Mouse (Mus musculus): ENCODE measurements at regions not wholly inside any gene's neighbourhood (a gene's known extent, or its start where the extent isn't known, plus 50 kb on each side); places are given as distances from the start of the nearest gene placed in this dataset.
A peak's percentile ranks its signal among the peaks of the same experiment; 100 is the strongest.

DNA sequence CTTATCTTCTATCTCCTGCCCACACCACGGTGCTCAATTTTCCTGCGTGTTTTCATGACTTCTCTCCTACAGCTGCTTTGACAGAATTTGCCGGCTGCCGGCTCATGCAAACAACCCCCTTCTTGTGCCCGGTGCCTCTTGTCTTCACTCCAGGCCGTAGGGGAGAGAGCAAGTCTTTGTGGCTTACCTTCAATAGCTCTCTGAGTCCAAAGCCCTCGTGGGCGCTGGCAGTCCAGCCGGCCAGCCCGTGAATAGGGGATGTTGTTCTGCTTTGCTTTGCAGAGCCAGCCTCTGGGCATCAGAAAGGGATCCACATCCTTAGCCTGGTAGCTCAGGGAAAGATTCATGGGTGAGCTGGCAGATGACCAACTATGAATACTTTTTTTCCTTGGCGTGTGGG lies 173.9 kb downstream of the Gsdmc2 start:
- no peak for DNase-seq (ENCODE audit: low spot score in 2 of 2)

GRCm38 (mm10) chr15:63670561-63670960 lies 174.4 kb downstream of the Gsdmc2 start:
- no peak for DNase-seq (ENCODE audit: low spot score in 2 of 2)

DNA sequence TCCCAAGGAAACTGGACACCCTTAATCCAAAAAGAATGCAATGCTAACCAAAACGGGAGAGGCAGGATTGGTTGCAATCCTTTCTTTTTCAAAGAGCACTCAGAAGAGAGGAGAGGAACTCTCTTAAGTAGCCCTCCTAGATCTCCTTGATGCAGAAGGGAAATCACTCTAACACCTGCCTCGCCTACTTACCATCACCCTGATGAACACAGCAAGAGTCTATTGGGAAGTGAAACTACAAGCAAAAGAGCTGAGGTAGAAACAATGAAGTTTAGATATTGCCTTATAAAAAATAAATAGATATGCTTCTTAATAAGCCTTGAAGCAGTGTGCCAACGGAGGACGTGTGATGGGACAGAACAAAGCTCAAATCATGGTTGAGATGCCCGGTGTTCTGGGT lies 177.4 kb downstream of the Gsdmc2 start:
- no peak for DNase-seq (ENCODE audit: low spot score in 2 of 2)

GRCm38 (mm10) chr15:63665517-63665916 lies 179.5 kb downstream of the Gsdmc2 start:
- DNase-seq (ENCODE audit: low spot score in 2 of 2), result no peak

GRCm38 (mm10) chr15:63664877-63665276 lies 180.1 kb downstream of the Gsdmc2 start:
- DNase-seq (ENCODE audit: low spot score in 2 of 2), result no peak

DNA sequence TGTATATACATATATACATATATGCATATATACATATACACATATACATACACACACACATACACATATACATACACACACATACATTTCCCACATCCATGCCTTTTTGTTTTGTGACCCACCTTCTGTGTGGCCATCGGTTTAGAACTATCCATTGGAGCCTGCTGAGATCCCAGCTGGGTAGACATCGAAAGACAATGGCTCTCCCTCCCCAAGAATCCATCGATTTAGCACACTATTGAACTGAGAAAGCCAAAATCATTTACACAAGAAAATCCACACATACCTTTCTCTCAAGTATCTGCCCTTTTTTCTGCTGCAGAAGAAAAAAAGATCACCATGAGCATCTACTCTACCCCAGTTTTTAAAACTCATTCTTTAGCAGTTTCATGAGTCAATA lies 182.8 kb downstream of the Gsdmc2 start:
- DNase-seq (ENCODE audit: low spot score in 2 of 2), result no peak

DNA sequence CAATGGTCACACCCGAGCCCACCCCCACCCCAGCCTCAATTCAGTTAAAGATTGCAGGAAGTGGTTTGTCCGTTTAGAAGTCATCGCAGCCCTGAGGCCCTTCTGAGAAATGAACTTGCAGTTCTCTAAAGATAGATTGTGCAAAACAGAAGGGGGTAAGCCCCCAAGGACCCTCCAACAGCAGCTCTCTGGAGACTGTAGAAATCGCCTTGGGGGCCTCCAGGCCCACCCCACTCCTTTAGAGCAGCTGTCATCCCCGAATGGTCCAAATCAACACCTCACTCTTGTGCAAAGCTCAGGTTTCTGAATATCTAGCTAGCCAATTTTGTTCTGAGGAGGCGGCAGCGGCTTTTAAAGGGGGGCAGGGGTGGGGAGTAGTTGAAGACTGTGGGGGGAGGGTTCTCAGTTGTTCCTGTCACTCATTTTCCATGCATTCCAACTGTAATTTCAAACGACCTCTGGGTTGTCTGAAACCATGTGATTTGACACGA lies 186.9 kb downstream of the Gsdmc2 start:
- DNase-seq (ENCODE audit: low spot score in 2 of 2), result no peak

DNA sequence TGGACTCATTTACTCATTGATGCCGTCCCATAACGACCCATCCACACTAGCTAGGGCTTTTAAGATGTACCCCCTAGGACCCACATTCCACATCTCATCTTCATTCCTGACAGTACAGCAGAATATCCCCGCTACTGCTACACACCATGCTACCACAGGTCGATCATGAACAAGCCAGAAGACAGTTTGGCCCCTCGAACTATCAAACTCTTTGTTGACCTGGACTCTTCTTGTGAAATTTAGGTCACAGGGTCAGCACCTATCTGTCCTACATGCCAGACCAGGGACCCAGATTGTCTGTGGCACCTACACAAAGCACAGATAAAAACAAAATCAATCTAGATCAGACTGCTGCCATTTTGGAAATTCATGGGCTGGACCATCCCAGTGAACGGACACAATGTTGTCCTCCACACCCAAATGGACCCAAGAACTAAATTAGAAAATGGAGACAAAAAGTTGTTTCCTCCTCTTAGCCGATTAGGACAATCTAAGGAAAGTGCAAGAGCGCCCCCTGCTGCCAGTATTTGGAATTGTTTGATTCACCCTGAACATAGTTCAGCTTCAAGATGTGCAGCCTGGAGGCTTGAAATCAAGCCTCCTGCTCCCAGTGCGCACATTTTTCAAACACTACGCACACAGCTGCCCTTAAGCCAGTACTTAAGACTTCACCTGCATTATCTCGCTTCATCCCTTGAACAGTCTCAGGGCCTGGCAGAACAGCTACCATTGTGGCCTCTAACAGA lies 192.6 kb downstream of the Gsdmc2 start:
- peak; percentile 40 to 56 for DNase-seq (ENCODE audit: low spot score in 2 of 2)

DNA sequence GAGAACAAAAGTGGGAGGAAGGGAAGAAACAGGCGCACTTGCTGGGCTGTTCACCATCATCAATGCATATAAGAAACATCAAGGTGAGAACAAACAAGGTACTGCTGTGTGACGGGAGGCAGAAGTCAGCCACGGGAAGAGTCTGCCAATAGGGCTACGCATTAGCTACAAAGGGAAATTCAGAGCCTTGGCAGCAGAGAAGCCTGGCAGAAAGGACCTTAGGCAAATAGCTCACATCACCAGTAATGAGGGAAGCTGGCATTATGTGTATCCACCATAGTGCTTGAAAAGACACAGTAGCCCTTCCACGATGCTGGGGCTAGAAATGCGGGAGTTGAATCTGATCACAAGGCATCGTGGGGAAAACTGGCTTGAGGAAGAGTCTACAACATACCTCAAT lies 193.9 kb downstream of the Gsdmc2 start:
- no peak for DNase-seq (ENCODE audit: low spot score in 2 of 2)

DNA sequence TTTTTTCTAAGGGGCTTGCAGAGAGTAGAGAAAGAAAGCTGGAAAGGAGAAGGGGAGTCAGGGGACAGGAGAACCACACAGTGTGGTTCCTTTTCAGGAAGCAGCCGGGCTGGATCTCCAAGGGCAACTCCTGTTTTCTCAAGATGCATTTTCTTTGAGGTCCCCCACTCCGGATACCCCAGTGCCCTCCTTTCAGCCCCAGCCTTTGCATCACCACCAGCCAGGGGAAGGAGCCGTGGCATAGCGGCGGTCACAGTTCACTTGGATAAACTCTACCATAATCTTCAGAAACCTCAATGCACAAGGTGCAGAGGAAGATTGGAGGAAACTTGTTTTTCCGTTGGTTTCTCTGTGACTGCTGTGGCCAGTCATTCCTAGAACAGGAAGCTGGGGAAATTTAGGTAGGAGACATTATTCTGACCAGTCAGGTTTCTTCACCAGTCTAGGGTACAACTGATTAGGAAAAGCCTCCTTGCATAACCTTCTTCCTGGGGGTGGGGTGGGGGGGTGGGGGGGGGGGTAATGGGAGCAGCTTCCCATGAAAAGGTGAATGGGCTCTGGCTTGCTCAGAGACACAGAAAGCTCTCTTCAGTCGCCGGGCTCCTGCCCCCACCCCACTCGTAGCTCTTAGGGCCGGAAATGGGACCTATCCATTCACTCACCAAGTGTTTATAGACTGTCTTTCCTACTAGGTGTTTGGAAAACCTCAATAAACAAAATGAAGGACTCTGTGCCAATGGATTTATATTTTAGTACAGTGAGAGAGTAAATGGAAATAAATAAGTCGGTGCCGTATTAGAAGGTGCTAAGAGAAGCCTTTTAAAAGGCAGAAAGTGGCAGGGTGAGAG lies 196.6 kb downstream of the Gsdmc2 start:
- DNase-seq (ENCODE audit: low spot score in 2 of 2), result no peak

DNA sequence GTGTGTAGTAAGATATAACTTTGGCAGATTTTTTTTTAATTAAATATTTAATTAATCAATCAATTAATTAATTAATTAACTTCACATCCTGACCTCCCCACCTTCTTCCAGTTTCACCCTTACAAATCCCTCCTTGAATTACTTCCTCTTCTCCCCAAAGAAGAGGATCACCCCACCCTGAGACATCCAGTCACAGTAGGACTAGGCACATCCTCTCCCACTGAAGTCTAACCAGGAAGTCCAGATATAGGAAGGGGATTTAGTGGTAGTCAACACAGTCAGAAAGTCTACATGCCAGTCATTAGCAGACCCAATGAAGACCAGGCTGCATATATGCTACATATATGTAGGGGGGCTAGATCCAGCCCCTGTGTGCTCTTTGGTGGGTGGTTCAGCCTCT lies 220.2 kb downstream of the Gsdmc2 start:
- no peak for DNase-seq (ENCODE audit: low spot score in 2 of 2)

DNA sequence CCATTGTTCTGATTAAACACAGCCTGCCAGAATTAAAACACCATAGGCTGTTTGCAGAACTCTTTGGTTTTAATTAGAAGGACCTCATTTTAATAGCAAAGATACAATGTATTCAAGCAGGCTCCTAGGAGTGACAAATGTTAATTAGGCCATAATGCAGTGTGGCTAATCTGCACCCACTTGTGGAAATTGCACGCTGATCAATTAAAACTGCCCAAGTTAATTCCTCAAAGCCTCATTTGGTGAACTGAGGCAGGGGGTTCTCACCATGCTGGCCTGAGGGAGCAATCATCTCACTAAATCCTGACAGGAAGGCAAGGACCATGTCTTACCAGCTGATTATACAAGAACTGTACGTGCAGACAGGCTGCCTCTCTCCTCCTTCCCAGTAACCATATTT lies 220.7 kb downstream of the Gsdmc2 start:
- DNase-seq (ENCODE audit: low spot score in 2 of 2), result no peak

DNA sequence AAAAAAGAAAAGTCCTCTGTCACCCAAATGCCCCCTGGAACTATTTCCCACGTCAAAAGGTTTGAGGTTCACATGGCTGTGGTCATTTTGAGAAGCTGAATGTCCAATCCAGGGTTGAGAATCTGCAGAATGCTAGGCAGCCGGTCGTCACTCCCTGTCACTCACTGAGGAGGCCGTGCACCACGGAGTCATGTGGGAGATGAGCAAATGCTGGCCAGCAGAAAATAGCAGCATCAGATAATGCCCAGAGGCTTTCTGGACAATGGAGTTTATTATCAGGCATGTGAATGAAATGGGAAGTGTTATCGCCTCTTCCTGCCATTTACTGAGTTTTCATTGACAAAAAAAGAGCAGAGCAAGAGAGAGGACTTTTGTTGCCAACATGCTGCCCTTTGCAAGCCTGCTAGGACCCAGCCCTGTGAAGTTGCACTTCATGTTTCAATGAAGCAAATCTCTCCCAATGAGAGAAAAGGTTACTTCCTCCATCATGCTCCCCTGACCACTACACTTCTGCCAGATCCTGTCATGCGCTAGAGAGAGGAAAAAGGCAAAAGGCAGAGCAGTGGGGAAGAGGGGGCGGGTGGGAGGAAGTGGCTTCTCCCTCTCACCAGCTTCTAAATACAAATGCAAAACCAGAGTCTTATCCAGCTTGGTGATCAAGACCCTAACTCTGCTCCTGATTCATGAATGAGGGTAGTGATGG lies 228.3 kb downstream of the Gsdmc2 start:
- DNase-seq (ENCODE audit: low spot score in 2 of 2), result no peak

DNA sequence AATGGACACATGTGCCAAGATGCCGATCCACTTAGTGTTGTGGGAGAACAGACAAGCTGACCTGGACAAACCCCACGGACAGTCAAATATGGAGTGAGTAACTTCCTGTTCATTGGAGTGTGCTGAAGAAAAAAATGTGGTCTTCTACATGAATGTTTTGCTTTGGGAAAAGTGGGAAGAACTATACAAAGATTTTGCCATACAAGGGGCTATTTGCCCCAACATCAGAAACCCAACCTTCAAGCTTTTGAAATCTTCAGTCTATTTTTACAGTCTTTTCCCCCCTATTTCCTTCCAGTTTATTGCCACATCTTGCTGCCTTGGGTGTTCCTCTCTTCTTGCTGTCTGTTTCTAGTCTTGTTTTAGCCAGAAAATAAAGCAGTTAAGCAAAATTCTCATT lies 230.8 kb downstream of the Gsdmc2 start:
- no peak for DNase-seq (ENCODE audit: low spot score in 2 of 2)

GRCm38 (mm10) chr15:63613120-63613519 lies 231.9 kb downstream of the Gsdmc2 start:
- DNase-seq (ENCODE audit: low spot score in 2 of 2), result no peak

GRCm38 (mm10) chr15:63611161-63611560 lies 233.8 kb downstream of the Gsdmc2 start:
- DNase-seq (ENCODE audit: low spot score in 2 of 2), result no peak

DNA sequence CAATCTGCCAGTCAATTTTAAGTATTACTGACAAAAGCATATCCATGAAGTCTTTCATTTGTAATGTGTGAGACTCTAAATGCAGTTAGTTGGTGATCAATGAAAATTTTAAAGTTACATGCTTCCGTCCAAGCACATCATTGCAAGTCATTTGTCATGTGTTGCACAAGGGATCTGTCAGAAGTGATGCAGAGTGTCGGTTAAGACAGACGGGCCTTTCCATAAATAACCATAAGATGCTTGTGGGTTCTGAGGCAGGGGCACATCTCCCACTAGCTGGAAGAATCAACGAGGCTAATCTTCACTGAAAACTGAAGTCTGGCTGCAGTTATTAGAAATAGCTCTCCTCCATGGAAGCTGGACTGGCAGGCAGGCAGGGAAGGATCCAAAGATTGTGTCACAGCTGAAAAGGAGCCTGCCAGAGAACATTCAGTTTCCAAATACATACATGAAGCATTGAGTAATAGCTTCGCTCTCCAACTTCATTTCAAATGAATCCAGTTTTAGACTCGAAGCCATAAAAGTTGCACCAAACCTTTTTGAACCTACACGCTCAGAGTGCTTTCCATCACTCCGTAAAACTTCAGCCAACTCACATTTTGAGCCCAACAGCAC lies 241.8 kb downstream of the Gsdmc2 start:
- no peak for DNase-seq (ENCODE audit: low spot score in 2 of 2)

DNA sequence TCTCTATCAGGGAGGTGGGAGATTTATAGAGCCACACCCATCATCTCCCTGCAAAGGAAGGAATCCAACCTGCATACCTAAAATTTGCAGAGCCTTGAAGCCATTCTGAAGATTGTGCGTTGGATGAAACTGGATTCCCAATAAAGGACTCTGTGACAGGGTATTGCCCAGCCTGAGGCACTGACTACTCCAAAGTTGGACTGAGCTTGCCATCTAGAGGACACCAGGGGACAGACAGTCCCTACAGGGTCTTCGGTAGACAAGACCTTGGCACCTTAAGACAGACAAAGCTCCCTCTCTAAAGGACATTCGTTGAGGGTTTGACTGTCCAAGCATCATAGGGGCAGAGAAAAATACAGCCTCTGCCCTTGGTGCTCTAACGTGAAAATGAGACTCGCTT lies 243.4 kb downstream of the Gsdmc2 start:
- no peak for DNase-seq (ENCODE audit: low spot score in 2 of 2)

GRCm38 (mm10) chr15:63592758-63593463 lies 252.1 kb downstream of the Gsdmc2 start:
- no peak for DNase-seq (ENCODE audit: low spot score in 2 of 2)

DNA sequence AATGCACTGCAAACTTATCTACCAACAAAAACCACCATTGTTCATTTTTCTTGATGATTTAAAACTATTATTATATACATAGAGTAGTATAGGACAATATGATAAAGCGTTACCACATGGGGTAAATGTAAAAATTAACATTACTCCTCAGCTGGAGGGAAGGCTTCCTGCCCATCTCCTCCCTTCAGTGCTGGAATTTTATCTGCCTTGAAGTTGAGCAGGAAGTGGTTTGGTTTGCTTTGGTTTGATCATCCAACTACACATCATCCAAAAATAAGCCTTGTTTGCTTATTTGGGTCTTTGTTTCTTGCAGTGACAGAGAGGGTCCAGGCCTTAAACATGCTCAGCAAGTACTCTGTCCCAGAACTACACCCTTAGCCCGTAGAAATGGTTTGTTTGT lies 285.7 kb downstream of the Gsdmc2 start:
- no peak for DNase-seq (ENCODE audit: low spot score in 2 of 2)

GRCm38 (mm10) chr15:63558691-63559090 lies 286.3 kb downstream of the Gsdmc2 start:
- DNase-seq (ENCODE audit: low spot score in 2 of 2), result no peak
